Mouse (Mus musculus) cerebellum, adult (tissue): ENCODE results near the gene Arhgap24.

Experiments
- ATAC-seq: cut with Nextera tagmentation; 2 replicates; pipeline ENCODE4 v1.9.2; 2017; ENCODE audit warnings: mild to moderate bottlenecking, moderate library complexity, mixed read lengths; ENCODE audit not compliant: insufficient number of reproducible peaks, low FRiP score, low TSS enrichment

The Arhgap24 gene

DNA sequence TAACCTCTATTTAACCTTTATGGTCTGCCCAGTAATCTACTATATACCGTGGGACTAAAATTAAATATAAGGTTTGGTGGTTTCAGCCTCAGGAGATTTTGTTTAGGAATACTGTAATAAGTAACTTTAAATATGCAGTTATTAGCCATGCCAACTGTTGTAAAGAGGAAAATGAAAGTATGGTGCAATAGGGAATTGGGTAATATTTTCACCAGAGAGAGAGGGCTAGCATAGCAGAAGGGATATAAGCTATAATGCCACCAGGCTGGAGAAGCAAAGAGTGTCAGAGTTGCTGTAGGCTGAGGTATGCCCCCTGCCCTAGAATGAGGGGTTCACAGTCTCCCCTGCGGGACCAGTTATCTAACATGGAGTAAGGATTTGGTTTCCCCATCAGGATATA lies 90.3 kb downstream of the Arhgap24 start:
- no peak for ATAC-seq

DNA sequence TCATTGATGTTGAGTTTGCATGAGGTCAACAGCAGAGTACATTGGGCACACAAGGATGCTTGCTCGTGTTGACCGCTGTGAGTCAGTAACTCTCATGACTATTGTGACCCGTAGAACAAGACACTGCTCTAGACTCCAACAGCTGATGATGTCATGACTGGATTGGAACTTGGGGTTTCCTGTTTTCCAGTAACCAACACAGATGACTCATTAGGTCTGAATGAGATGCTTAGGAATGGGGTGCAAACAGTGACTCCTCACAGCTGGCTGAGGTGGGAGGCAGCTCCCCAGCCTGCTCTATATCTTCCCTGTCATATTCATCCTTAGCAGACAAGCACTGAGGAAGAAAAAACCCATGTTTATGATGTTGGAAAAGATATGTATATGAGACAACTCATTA lies 95.6 kb downstream of the Arhgap24 start:
- no peak for ATAC-seq

DNA sequence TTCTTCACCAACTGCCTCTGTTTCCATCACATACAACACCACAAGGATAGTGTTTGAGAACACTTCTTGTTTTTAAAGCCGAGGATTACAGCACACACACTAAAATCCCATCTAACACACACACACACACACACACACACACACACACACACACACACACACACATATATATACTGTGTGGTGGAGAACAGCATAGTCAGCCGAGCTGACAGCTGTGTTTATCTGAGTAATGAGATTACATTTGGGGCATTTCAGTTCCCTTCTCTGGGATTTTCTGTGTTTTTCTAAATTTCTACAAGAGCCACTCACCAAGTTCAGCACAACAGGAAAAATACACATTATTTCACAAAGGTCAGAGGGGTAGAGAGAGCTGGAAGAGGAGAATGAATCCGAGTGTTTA lies 96.5 kb downstream of the Arhgap24 start:
- no peak for ATAC-seq

DNA sequence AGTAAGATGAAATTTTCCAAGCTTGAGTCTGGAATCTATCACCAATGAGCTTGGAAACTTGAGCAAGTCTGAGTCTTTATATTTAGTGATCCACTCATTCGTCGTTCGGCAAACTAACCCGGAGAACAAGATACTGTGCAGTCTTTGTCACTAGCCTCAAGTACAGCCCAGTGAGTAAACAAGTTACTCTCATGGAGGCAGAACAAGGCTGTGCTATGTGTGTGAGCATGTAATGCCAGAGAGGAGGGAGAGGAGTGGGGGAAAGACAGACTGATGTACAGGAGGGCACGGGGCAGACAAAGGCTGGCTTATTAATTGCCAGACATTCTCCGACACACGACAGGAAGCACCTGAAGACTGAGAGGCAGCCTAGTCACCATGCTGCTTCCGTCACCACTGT lies 97.2 kb downstream of the Arhgap24 start:
- ATAC-seq: no peak

DNA sequence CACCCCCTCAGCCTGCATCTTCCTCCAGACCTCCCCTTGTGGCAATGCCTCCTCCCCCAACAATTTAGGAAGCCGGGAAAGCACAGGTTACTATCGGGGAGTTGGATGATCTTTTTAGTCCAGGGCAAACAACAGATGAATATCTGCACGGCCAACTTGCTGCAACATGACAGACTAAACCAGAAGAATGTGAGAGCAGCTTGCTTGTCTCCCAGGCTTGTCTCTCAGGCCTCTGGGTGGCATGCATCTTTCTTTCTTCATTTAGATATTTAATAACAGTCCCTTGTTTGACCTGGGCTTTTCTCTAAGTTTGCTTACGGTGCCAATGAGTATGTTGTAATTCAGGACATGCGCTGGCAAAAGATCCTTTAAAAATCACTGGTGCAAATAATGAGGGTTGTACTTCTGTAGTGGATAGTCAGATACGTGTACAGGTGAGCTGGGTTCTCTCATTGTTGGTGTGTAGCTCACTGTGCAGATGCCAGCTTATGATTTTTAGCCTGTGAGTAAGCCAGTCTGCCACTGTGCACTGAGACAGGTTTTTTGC lies 101.7 kb downstream of the Arhgap24 start:
- ATAC-seq: no peak

DNA sequence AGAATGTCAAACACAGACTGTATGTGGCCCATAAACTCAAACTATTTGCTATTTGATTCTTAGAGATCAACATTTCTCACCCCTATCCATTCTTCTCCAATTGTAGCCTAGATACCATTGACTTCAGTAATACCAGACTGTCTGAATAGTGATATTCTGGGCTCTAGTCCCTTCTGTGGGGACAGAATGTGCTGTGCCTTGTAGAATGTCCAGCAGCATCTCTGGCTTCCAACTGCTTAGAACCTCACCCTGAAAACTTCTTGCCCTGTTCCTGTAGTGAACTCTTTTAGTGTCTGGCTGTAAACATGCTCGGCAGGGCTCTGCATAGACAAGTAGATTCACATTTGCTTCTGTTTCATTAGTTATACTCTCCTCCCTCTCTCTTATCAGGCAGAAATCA lies 110.2 kb downstream of the Arhgap24 start:
- ATAC-seq: no peak

DNA sequence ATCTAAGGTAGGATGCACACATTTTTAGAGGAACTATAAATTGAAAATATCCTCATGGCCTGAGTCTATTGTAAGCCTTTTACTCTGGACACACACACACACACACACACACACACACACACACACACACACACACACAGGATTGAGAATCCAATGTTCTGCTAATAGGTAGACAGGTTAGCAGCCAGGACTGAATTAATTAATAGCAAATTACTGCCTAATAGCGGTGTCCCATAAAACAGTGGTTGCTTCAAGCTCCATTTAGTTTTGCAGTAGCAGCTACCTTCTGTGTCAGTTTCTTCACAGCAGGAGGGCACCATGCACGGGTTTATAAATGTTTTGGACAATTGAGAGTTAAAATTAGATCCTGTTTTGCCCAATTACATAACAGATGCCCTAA lies 111.9 kb downstream of the Arhgap24 start:
- ATAC-seq: no peak

DNA sequence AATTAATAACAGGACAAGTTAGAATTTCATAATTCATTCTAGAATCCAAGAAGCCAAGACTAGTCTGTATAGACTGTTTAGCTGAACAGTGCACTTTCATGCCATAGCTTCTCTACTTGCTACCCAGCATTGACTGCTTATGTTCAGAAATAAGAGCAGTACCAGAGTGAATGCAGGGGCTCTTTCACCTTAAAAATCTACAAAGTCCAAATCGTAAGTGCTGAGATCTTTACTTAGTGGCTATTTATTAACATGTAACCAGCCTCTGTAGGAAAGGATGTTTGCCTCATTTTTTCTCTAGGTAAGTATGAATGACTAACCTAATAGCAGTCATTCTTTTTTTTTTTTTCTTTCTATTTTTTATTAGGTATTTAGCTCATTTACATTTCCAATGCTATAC lies 117.9 kb downstream of the Arhgap24 start:
- ATAC-seq: no peak

DNA sequence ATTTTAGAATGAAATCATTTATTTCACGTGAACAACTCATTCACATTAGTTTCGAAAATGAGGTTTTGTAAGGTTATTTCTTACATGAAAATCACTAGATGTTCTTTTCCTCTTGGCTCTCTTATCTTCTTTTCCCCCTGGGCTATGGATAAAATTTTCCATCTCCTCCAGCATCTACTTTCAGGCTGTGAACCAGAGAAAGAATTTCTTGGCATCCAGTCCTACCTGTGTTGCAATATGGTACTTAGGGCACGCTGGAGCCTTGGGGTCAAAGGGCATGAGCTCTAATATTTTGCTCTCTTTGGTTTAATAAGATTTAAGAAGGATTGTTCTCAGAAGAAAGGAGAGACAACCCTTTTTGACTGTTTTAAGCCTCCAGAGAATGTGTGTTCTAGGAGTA lies 132.4 kb downstream of the Arhgap24 start:
- ATAC-seq: no peak

DNA sequence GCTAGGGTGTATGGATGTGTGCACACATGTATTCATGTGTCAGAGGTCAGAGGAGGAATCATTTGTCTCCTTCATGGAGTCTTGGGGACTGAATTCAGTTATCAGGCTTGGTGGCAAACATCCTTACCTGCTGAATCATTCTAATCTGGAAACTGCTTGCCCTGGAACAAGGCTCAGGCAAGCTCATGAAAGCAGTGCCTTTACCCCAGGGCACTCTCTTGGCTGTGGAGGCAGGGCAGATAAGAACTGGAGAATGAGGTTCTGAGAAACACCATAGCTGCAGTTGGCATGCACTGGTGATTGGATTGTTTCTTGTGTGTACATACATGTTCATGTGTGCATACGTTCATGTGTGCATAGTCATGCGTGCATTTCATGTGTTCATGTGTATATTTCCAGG lies 132.9 kb downstream of the Arhgap24 start:
- ATAC-seq: no peak

DNA sequence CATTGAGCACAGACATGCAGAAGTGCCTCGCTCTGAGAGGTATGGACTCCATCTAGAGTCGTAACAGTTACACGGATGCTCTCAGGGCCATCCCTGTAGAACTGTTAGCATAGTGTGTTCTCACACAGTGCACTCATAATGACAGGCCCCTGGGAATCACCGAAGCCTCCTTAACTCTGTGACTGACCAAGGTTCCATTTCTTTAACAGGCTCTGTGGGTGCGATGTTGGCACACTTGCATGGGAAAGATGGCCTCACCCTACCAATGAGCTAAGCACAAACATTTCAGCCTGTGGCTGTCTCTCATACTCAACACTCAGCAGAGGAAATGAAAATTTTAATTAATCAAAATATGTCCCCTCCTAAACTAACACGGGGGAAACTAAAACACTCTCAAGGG lies 134.1 kb downstream of the Arhgap24 start:
- no peak for ATAC-seq

DNA sequence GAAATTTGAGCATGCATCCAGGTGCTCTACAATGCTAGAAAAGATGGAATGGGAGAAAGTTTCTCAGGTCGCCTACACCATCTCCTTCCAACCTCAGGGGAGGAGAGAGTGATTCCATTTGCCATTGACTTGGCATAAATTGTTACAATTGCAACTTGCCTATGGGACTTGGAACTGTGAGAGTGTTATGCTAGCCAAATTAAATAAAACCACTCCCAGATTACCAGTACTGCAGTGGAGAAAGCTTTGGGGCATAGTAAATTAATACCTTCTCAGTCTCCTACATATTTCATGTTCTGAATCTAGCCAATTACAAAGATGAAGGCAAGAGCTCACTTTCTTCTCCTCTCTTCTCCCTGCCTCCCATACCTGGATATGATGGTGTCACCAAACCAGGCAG lies 139.8 kb downstream of the Arhgap24 start:
- no peak for ATAC-seq

DNA sequence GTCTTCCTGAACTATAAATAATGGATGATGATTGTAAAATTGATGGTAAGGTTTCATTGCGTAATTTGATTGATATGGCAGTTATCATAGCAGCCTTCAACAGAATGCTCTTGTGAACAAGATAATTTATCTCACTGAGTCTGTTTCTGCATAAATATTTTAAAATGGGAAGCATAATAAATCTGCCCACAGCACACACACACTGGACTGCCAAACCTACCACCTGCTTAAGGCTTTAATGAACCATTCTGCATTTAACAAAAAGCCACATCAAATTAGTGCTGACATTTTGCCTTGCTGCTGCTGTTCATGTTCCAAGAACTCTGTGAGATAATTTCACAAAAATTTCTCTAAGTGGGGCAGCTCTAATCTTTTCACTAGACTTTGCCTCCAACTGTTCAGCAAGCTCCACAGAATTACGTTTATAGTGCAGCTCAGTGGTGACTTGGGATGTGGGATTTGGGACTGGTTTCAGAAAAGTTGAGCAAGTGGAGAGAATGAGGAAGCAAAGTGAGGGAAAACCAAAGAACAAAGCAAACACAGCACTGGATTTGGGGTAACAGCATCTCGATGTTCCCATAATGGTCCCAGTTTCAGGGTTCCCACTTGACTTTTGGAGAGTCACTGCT lies 142.7 kb downstream of the Arhgap24 start:
- ATAC-seq: no peak

DNA sequence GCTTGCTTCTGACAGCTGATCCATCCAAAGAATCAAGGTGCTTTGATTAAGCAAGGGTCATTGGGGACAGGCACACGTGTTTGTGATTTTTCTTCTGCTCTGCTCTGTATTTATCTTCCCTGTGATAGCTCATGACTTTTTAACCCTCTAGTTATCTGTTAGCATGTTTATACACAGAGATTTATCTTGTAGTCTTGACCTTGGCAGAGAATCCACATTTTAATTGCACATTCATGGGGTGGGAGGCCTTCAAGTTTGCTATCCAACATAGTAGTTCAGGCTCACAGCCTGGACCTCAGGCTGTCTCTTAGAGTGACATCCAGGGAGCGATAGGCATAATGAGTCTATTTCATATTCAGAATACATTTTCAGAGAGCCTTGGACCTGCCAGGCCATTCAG lies 145.5 kb downstream of the Arhgap24 start:
- no peak for ATAC-seq

DNA sequence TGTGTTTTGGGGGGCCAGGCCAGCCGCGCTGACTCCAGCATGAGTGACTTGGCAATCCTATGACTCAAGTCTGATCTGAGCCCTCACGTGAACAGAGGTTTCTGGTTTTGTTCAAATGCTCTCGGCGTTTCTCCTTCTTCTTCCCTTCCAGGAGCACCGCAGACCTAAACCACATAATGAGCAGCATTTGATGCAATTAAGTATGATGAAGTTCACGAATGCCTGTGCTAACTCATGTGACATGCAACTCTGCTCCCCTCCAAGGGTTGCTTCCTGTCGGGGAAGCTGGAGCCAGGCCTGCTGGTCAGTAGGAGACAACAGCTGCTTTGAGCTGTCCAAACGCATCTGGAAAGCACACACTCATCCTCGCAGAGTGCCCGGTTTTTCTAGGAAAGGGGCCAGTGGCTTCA lies 148.2 kb downstream of the Arhgap24 start:
- ATAC-seq: no peak

DNA sequence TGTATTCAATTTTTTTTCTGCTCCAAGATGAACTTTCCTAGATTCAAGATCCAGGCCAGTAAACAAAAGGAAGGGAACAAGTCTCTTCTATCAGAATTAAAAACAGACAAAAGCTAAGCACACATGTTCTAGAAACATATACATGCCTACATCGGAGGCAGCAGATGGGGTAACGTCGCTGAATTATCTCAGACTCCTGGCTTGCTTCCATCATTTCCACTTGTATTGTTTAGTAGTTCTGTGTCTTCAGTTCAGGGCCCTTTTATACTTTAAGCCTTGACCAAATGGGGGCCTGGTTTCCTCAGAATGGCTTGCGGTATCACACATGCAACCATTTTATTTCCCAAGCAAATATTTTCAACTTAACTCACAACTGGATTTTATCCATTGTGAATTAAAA lies 154.4 kb downstream of the Arhgap24 start:
- ATAC-seq: no peak

DNA sequence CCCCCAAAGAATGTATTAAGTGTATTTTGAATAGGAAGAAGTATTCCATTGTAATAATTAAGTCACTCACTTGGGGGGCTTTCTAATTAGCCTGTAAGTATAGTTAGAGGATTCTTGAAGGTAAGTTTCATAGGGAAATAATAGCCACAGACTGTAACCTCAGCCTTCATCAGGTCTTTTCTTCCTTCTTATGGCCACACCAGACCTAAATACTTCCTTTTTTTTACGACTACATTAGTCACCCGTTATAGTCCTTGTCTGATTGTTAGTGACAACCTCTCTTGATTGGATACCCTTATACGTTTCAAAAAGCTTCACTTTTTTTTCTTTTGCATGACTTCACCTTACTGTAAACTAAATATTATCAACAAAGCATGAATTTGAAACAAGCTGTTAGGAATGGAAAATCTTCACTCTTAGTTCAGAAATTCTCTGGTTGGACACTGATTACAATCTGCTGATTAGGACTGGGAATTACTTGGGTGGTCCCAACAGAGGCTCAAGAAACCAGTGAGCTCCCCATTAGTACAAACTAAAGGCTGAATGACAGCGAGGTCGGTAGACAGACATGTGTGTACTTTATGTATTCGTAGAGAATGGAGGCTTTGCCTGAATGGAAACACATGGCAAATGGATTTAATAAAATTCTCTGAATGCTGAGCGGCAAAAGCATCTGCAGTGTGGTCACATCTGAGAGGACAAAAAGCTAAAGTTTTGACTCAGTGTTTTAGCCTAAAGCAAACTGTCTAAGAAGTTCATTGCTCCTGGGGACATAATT lies 158.8 kb downstream of the Arhgap24 start:
- no peak for ATAC-seq

DNA sequence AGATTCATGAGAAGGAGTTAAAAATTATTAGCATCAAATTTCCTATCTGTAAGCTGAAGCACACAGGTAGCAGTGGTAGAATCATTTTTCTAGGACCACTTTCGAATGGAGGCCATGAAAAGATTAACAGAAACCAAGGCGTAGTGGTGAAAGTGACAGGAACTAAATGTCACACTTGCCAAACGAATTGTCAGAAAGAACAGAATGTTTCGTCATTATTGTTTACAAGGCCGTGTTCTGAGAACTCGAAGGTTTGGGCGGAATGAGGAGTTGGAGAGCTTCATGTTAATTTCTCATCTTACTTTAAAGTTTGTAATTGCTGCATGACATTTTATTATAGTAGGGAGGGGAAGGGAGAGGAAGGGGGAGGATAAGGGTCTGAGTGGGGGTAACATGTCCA lies 162.2 kb downstream of the Arhgap24 start:
- no peak for ATAC-seq

DNA sequence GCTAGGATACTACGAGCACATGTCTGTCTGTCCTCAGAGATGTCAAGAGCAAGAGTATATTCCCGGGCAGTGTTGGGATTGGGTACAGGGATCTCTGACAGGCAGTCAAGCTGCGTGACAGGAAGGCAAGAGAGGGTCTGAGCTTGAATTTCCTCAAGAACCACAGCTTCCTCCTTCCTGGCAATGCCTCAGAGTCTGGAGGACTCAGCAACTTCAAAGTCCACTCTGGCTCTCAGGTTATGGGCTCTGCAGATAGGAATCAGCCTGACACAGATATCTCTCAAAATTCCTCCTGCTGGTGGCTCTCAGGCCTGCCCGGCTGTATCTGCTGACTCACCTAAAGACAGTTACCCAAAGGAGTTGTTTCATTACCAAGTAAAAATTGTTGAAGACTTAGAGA lies 162.6 kb downstream of the Arhgap24 start:
- ATAC-seq: no peak

DNA sequence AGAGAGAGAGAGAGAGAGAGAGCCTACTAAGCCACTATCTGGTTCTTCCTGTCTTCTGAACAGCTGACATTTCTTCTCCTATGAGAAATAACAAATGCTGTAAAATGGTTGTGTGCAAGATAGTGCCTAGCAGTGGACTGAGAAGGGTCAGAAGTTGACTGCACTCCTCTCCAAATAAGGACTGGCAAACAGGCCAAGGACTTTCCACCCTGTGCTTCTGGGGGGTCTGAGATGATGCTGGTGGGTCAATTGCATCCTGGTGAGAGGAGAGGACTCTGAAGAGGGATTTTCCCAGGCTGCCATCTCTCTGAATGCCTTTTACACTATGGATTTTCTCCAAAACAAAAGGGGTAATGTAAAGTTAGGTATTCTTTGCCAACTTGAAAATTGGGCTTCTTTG lies 177.9 kb downstream of the Arhgap24 start:
- ATAC-seq: no peak

DNA sequence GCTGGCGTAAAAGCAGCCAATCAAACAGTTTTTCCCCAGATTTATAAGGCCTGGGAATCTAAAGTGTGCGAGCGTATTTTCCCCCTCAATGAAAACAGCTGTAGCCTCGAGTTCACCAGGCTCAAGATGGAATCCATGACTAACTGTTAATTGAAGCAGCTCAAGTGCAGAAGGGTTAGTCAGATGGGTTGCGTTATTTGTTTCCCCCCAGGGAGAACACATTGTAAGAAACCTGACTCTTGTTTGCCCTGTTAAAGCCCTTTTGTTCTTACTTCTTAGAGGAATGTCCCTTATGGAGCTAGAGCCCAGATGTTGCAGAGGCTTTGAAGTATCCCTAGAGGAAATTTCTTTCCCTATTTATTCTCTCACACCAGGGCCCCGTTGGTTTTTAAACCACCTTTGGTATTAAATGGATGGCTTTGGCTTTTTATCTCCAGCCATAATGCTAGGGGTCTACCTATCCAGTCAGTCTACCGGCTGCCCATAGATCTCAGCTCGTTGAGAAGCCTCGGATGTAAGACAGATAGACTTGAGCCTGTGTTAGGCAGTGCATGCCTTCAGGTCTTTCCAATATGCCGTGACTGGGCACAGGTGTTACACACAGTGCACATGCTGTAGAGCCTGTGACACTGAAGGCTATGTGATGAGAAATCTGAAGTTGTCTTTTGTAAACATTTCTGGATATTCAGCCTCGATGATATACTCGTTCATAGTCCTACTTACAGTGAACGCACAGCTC lies 184.0 kb downstream of the Arhgap24 start:
- ATAC-seq: no peak
